Mouse (Mus musculus) kidney, adult 9 months (tissue): Measurements from ENCODE around the gene Fsd1.
A peak's percentile ranks its signal among the peaks of the same experiment; 100 is the strongest.

Experiments
- DNase-seq: peaks from one replicate; pipeline ENCODE4 v3.0.0; 2022

Fsd1 gene

GRCm38 (mm10) chr17:56010255-56010654 lies 23.9 kb downstream of the Fsd1 start:
- no peak for DNase-seq

- DNase-seq = peak; percentile 76
Measured at GRCm38 (mm10) chr17:56010681-56011080, 24.4 kb downstream of the Fsd1 start.

GRCm38 (mm10) chr17:56011441-56011840 lies 25.1 kb downstream of the Fsd1 start:
- no peak for DNase-seq

- DNase-seq = no peak
Measured at GRCm38 (mm10) chr17:56015293-56015692, 29.0 kb downstream of the Fsd1 start.

DNA sequence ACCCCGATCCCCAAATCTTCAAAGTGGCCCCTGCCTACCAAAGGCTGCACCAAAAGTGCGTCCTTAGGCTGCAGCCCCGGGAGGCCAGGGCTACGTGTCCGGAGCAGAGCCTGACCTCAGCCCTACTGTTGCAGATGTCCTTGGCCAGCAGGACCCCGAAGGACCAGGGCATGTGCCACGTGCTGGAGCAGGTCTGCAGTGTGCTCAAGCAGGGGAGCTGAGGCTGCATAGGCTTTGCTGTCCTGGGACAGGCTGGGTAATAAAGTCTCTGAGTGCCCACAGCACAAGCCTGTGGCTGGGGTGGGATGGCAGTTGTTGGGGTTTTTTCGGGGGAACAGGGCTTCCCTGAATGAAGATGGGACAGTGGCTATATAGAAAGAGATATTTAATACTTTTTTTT lies 30.1 kb downstream of the Fsd1 start:
- no peak for DNase-seq

DNA sequence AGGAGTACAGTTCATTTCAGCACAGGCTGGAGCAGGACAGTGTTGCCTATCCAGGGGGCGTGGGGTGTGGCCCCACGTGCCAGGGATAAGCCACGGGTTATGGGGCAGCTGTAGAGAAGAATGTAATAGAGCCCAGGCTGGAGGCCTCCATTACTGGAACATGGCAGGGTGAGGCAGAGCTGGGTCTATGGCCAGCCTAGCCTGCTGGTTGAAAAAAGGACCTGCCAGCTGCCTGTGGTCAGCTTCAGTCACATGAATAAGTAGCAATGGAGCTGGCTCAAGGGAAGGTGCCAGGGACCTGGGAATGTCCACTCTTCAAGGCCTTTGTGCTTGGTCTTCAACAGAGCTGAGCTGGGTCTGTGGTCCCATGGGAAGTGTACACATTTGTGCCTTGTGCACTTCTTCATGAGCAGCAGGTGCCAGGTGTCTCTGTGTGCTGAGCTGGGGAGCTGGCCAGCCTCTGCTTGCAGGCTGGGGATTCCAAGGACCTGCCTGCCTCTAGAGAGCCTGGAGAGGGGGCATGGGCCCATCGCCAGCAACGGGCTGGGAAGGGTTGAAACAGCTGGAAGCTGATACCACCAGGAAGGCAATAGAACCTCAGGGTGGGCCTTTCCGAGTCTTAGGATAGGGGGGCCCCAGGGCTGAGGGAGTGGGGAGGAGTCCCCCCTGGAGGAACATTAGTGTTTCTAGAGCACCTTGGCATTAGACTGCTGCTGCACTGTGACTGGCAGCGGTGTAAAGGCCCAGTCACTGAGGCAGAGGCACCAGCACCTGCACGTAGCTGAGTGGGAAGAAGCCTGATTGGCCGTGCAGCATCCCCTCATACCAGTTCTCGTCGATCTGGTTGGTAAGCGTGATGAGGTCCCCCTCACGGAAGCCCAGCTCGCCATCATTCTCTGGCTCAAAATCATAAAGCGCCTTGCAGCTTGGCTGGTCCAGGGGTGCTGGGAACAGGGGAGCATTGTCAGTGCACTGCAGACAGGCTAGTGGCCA lies 30.8 kb downstream of the Fsd1 start:
- no peak for DNase-seq

GRCm38 (mm10) chr17:56017848-56018247 lies 31.5 kb downstream of the Fsd1 start:
- DNase-seq = no peak

DNA sequence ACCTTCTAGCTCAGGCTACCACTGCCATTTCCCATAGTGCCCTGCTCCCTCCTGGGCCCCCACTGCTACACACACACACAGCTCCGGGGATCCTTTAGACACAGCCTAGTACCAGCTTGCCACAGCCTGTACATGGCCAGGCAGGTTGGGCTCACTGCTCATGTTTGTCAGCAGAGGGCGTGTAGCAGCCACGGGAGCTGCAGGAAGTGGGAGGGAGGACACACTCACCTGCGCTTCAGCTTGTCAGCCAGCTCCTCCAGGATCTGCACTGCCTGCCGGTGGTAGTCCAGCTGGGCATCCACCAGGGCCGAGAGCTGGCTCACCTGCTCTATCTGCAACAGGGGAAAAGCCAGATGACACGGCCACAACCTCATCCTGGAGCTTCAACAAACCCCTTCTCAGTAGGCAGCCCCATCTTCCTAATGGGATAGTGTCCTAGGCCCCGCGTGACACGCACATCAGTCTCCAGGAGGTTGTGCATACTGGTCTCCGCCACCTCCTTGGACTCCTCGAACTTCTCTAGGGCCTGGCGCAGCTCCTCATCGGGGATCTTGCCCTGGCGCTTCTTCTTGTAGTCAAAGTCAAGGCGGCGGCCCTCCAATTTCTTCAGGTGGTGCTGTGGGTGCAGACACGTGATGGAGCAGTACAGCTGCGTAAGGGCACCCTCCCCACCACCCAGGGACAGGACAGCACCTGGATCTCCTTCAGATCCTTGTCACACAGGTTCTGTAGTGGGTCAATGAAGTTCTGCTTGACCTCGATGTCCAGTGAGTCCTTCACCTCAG lies 32.2 kb downstream of the Fsd1 start:
- peak; percentile 69 for DNase-seq

DNA sequence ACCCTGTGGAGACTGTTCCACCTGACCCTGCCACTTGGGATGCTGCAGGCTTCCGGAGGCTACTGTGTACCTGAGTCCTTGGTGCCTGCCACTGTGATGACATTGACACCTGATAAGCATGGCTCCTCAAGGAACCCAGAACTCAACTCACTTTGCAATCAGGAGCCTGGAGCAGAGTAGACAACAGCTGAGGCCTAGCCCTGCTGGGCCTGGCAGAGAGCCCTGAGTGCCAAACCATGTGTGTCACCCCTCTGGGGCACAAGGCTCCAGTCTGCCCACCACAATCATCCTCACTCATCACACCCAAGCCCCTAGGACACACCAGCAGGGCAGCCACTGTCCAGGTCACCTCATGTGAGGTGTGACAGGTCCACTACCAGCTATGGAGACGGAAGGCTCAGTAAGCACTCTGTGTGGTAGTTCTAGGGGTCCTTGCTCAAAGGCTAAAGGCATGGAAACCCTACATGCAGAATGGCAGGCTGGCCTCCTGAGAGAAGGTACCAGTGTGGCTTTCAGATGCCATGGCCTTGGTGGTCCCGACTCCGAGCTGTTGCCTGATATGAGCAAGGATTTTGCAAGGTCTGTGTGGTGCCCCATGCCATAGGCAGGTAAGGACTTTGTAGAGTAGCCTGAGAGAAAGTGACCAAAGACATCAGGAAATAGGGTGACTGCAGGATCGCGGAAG lies 34.2 kb downstream of the Fsd1 start:
- no peak for DNase-seq

- DNase-seq = no peak
Measured at GRCm38 (mm10) chr17:56021161-56021910, 35.0 kb downstream of the Fsd1 start.

DNA sequence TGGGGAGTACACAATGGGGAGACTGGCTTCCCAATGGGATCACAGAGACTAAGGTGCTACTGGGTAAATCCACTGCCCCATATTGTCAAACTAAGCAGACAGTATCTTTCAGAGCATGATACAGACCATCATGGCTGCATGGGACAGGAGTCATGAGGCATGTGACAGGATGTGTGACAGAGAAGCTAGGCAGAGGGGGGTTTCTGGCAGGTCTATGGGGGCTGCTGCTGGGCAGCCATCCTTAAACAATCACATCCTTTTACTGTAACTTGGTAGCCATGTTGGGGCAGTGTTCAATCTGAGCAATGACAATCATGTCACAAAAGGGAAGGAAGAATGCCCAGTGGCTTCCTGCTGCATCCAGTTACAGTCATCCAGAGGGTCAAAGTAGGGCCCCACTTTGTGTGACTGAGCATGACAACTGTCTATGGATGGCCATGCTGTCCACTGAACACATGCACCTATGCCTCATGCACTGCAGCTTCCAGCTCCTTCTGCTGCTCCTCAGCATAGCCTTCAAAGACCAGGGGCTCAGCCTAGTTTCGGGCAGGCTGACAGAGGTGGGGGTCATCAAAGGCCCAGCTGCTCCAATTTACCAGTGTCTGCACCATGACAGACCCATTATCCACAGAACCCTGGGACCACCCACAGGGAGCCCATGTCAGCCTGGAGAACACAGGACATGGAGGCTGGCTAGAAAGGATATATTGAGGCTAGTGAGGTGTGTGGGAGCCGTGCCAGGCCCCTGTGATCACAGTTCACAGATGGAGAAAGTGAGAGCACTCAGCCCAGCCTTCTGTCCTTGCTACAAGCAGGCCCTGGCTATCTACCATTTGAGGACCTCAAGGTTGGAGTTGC lies 36.1 kb downstream of the Fsd1 start:
- DNase-seq = no peak

GRCm38 (mm10) chr17:56022989-56023290 lies 36.6 kb downstream of the Fsd1 start:
- DNase-seq = no peak

- DNase-seq = no peak
Measured at GRCm38 (mm10) chr17:56023386-56023785, 37.1 kb downstream of the Fsd1 start.

DNA sequence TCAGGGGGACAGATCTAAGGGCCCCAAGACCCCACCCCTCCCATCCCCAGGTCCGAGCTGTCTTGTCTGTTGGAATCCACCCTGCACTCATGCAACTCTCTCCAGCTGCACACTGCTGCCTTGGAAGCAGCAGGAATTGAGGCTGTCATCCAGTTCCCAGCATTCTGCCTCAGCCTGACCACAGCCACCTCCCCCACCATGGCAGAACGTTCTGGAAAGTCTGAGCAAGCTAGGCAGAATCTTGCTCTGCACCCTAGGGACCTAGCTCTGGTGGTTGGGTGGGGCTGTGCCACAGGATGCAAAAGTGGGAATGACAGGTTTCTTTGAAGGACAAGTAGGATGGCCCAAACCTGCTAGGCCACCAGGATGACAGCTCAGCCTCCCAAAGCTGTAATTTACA lies 38.2 kb downstream of the Fsd1 start:
- DNase-seq = no peak

DNA sequence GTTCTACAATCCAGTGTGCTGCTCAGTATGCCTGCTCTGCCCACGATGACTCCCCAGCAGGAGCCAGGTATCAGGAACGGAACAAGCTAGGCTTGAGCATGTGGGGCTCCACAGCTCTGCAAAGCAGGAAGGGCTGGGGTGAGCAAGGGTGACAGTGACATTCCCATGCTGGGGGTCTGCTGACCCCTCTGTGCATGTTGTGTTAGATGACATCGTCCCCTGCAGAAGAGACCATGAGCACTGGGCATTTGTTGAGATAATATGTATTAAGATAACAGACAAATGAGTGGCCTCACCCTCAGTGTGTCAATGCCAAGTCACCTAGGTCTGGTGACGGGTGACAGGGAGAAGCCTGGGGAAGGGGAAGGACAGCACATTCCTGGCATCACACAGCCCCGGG lies 38.6 kb downstream of the Fsd1 start:
- DNase-seq = no peak

- DNase-seq = no peak
Measured at GRCm38 (mm10) chr17:56026303-56026702, 40.0 kb downstream of the Fsd1 start.

DNA sequence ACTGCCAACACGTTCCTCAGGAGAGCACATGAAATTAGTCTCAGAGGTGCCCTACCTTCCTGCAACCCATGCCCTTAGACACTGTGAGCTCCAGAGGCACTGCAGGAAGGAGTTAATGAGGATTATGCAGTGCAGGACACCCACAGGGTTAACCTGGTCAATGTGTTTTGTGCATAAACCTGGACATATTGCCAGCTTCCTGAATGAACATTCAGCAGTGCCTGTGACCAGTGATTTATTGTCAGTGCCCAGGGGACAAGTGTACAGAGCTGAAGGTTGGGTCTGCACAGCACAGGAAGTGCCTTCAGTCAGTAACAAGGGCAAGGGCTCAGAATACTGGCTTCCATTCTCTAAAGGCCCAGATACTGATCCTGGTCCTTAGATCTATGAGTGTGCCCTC lies 40.6 kb downstream of the Fsd1 start:
- no peak for DNase-seq

GRCm38 (mm10) chr17:56027801-56028441 lies 41.6 kb downstream of the Fsd1 start:
- DNase-seq = no peak

GRCm38 (mm10) chr17:56030238-56030870 lies 44.0 kb downstream of the Fsd1 start:
- DNase-seq = no peak

- peak; percentile 80 for DNase-seq
Measured at GRCm38 (mm10) chr17:56030919-56031318, 44.6 kb downstream of the Fsd1 start.

DNA sequence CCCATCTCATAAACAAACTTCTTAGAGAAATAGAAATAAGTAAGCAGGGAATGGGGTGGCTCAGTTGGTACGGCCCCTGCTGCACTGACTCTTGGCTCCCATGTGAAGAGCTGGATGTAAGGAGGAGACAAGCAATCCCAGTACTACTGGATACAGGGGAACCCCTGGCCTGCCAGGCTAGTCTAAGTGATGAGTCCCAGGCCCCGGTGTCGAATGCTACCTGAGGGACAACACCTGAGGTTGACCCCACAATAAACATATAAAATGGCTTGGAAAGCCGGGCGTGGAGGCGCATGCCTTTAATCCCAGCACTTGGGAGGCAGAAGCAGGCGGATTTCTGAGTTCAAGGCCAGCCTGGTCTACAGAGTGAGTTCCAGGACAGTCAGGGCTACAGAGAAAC lies 45.1 kb downstream of the Fsd1 start:
- no peak for DNase-seq
